Mouse (Mus musculus) embryonic facial prominence, embryonic 12.5 days (tissue): ENCODE measurements around the gene Dock1. TPM values are rescaled to one million over a fixed set of nuclear protein-coding genes. Genes with fewer than 3 reads are reported as not detected.

Experiments used
- ATAC-seq: fragments of 200-750 bp; cut with Nextera tagmentation; 2 replicates; pipeline ENCODE4 v1.8.0; 2017; ENCODE audit not compliant: insufficient number of reproducible peaks, insufficient read depth, low FRiP score, low TSS enrichment
- H3K27ac ChIP-seq: fragments of 300-500 bp; sonication (generic); 2 replicates; pipeline ENCODE4 v1.5.1; 2016; ENCODE audit warnings: mild to moderate bottlenecking
- H3K27me3 ChIP-seq: fragments of 300-500 bp; sonication (generic); 2 replicates; pipeline ENCODE4 v1.6.1; 2016; ENCODE audit warnings: mild to moderate bottlenecking, moderate library complexity
- H3K36me3 ChIP-seq: fragments of 300-500 bp; sonication (generic); 2 replicates; pipeline ENCODE4 v1.6.1; 2016; ENCODE audit warnings: mild to moderate bottlenecking
- H3K4me1 ChIP-seq: fragments of 300-500 bp; sonication (generic); 2 replicates; pipeline ENCODE4 v1.6.1; 2016
- H3K4me2 ChIP-seq: fragments of 300-500 bp; sonication (generic); replicated peaks from 2 replicates; pipeline ENCODE4 v1.6.1; 2016; ENCODE audit warnings: mild to moderate bottlenecking, moderate library complexity
- H3K4me3 ChIP-seq: fragments of 300-500 bp; sonication (generic); 2 replicates; pipeline ENCODE4 v1.5.1; 2016; ENCODE audit warnings: mild to moderate bottlenecking
- H3K9ac ChIP-seq: fragments of 300-500 bp; sonication (generic); 2 replicates; pipeline ENCODE4 v1.6.1; 2016; ENCODE audit warnings: mild to moderate bottlenecking, moderate library complexity
- H3K9me3 ChIP-seq: fragments of 300-500 bp; sonication (generic); 2 replicates; pipeline ENCODE4 v1.6.1; 2016; ENCODE audit warnings: mild to moderate bottlenecking, moderate library complexity
- WGBS: fragments of 180-500 bp; shearing (Covaris S2); methylation state at CpG from one replicate; pipeline ENCODE4 v1.1.7; 2016; 5-methylcytosine and 5-hydroxymethylcytosine counted together
- polyA plus RNA-seq: library from polyadenylated mRNA; unstranded; fragments of >200 nt; fragmentation: Nextera tagmentation; extraction: Ambion mirVana; gene quantifications from 2 replicates; pipeline ENCODE4 v1.2.1, GENCODE M21; 2016

Gene Dock1
- polyA plus RNA-seq, 1 experiment from 2014 or later = 50.5 TPM

- Histone ChIP-seq H3K4me1 (peaks cover 14% of the 10 kb centered on the region; the same call in 1 of the 2 replicates), H3K27ac (no peak overlapping the region)
- 55% methylated on average over 4 of the region's 4 CpGs for WGBS
These were observed 27.0 kb downstream of the Dock1 start for GRCm38 (mm10) chr7:134697479-134697878.

GRCm38 (mm10) chr7:134698246-134698645, 27.8 kb downstream of the Dock1 start:
- Histone ChIP-seq H3K9ac (no peak overlapping the region), H3K4me2 (no peak overlapping the region), H3K36me3 (no peaks in the 10 kb centered on the region), H3K27me3 (no peaks in the 10 kb centered on the region), H3K9me3 (no peaks in the 10 kb centered on the region), H3K27ac (no peak overlapping the region), H3K4me3 (no peak overlapping the region), H3K4me1 (peaks cover 14% of the 10 kb centered on the region; the same call in 1 of the 2 replicates)
- no peak for ATAC-seq
- WGBS = 86% methylated on average over 5 of the region's 5 CpGs

More at GRCm38 (mm10) chr7:134697479-134697878, 27.0 kb downstream of the Dock1 start:
- no peak overlapping the region for H3K9ac ChIP-seq
- H3K36me3 ChIP-seq = no peaks in the 10 kb centered on the region
- no peak overlapping the region for H3K4me3 ChIP-seq
- no peak overlapping the region for H3K4me2 ChIP-seq
- H3K27me3 ChIP-seq = no peaks in the 10 kb centered on the region
- ATAC-seq = no peak
- H3K9me3 ChIP-seq = no peaks in the 10 kb centered on the region

GRCm38 (mm10) chr7:134700001-134700400, 29.5 kb downstream of the Dock1 start:
- ATAC-seq = no peak
- H3K9ac ChIP-seq = no peak overlapping the region
- no peaks in the 10 kb centered on the region for H3K27me3 ChIP-seq
- H3K4me2 ChIP-seq = no peak overlapping the region
- no peak overlapping the region for H3K27ac ChIP-seq
- no peaks in the 10 kb centered on the region for H3K36me3 ChIP-seq
- H3K9me3 ChIP-seq = no peaks in the 10 kb centered on the region
- no peak overlapping the region for H3K4me3 ChIP-seq
- H3K4me1 ChIP-seq = peaks cover 14% of the 10 kb centered on the region; the same call in 1 of the 2 replicates
- WGBS = 77% methylated on average over 5 of the region's 5 CpGs

DNA sequence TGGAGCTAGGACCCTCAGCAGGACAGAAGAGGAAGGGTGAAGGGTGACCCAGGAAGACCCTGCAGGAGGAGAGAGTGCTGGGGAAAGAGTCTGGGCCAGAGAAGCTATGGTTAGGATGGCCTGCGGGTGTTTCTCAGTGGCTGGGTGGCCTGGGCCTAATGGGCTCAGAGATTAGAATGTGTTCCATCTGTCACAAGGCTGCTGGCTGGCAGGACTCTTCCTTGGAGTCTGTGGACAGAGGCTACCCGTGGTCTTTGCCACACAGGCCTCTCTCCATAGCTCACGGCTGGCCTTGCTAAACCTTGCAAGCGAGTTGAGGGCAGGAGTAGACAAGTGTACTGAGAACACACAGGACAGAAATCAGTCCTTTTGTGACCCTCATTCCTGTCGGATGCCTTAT, 32.0 kb downstream of the Dock1 start:
- 77% methylated on average over 5 of the region's 5 CpGs for WGBS
- ATAC-seq = no peak
- H3K9me3 ChIP-seq = no peaks in the 10 kb centered on the region

GRCm38 (mm10) chr7:134703704-134704103, 33.2 kb downstream of the Dock1 start:
- Histone ChIP-seq H3K27ac (no peak overlapping the region), H3K9me3 (no peaks in the 10 kb centered on the region), H3K4me2 (no peak overlapping the region), H3K27me3 (no peaks in the 10 kb centered on the region), H3K4me1 (peaks cover 5% of the 10 kb centered on the region; the same call in 1 of the 2 replicates), H3K36me3 (no peaks in the 10 kb centered on the region), H3K4me3 (no peak overlapping the region), H3K9ac (no peak overlapping the region)
- no peak for ATAC-seq
- WGBS = 89% methylated on average over 2 of the region's 2 CpGs

More for the DNA sequence above, 32.0 kb downstream of the Dock1 start:
- Histone ChIP-seq H3K36me3 (no peaks in the 10 kb centered on the region), H3K27me3 (no peaks in the 10 kb centered on the region), H3K4me3 (no peak overlapping the region), H3K9ac (no peak overlapping the region), H3K4me2 (no peak overlapping the region), H3K27ac (no peak overlapping the region), H3K4me1 (peaks cover 10% of the 10 kb centered on the region; the same call in 1 of the 2 replicates)

GRCm38 (mm10) chr7:134709226-134709853, 38.9 kb downstream of the Dock1 start:
- 36% methylated on average over 5 of the region's 5 CpGs for WGBS
- no peak overlapping the region for H3K4me2 ChIP-seq
- H3K36me3 ChIP-seq = no peaks in the 10 kb centered on the region
- H3K4me3 ChIP-seq = no peak overlapping the region
- H3K27ac ChIP-seq = no peak overlapping the region
- no peaks in the 10 kb centered on the region for H3K27me3 ChIP-seq
- H3K4me1 ChIP-seq = no peaks in the 10 kb centered on the region
- H3K9ac ChIP-seq = no peak overlapping the region
- no peaks in the 10 kb centered on the region for H3K9me3 ChIP-seq
- no peak for ATAC-seq

GRCm38 (mm10) chr7:134711576-134711975, 41.1 kb downstream of the Dock1 start:
- Histone ChIP-seq H3K9me3 (no peaks in the 10 kb centered on the region), H3K27ac (no peak overlapping the region), H3K27me3 (no peaks in the 10 kb centered on the region), H3K4me3 (no peak overlapping the region), H3K4me2 (no peak overlapping the region), H3K36me3 (no peaks in the 10 kb centered on the region), H3K9ac (no peak overlapping the region), H3K4me1 (peaks cover 4% of the 10 kb centered on the region; the same call in 1 of the 2 replicates)
- ATAC-seq = no peak
- WGBS = 88% methylated on average over 1 of the region's 1 CpGs

DNA sequence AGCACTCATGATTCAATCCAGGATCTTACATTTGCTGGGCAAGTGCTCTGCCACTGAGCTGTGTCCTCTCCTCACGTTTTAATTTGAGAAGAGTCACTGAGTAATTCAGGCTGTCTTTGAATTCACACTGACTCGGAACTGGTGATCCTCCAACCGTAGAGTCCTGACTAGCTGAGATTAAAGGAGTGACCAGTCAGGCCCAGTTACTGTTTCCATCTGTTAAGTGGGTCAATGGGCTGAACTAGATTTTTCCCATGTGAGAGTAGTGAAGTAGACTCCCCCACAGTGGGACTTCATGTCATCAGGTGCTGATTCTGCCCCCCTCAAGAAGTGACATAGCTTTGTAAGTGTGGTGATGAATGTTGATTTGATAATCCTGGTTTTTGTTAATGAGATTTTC, 49.0 kb downstream of the Dock1 start:
- Histone ChIP-seq H3K9ac (no peak overlapping the region), H3K27me3 (no peaks in the 10 kb centered on the region), H3K4me1 (peaks cover 5% of the 10 kb centered on the region; the same call in 1 of the 2 replicates), H3K9me3 (no peaks in the 10 kb centered on the region), H3K27ac (no peak overlapping the region), H3K4me2 (no peak overlapping the region), H3K4me3 (no peak overlapping the region), H3K36me3 (no peaks in the 10 kb centered on the region)
- WGBS = 88% methylated on average over 3 of the region's 3 CpGs
- no peak for ATAC-seq

DNA sequence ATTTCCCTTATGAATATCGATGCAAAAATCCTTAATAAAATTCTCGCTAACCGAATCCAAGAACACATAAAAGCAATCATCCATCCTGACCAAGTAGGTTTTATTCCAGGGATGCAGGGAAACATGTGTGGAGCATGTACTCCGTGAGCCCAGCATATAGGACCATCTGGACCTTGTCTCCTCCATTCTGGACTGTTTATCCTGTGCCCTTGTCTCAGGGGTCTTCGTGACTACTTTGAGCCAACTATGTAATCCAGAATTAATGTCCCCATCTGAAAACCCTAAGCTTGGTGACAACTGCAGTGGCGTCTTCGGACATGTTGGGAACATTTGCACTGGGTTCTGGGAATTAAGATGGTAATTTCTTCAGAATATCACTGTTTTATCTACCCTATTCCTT, 51.9 kb downstream of the Dock1 start:
- H3K27ac ChIP-seq = no peak overlapping the region
- H3K9ac ChIP-seq = no peak overlapping the region
- WGBS = 94% methylated on average over 7 of the region's 7 CpGs
- peaks cover 13% of the 10 kb centered on the region; the same call in 1 of the 2 replicates for H3K4me1 ChIP-seq
- ATAC-seq = no peak
- H3K4me3 ChIP-seq = no peak overlapping the region
- H3K36me3 ChIP-seq = peaks cover 3% of the 10 kb centered on the region
- H3K4me2 ChIP-seq = no peak overlapping the region
- H3K27me3 ChIP-seq = no peaks in the 10 kb centered on the region
- H3K9me3 ChIP-seq = no peaks in the 10 kb centered on the region

- Histone ChIP-seq H3K36me3 (peaks cover 9% of the 10 kb centered on the region), H3K27ac (no peak overlapping the region), H3K4me1 (peaks cover 13% of the 10 kb centered on the region; the same call in 1 of the 2 replicates), H3K9ac (no peak overlapping the region), H3K4me2 (no peak overlapping the region), H3K27me3 (no peaks in the 10 kb centered on the region), H3K4me3 (no peak overlapping the region), H3K9me3 (no peaks in the 10 kb centered on the region)
- 90% methylated on average over 9 of the region's 9 CpGs for WGBS
- ATAC-seq = no peak
These were observed 52.5 kb downstream of the Dock1 start for GRCm38 (mm10) chr7:134722955-134723354.

GRCm38 (mm10) chr7:134723509-134723908, 53.1 kb downstream of the Dock1 start:
- 87% methylated on average over 5 of the region's 5 CpGs for WGBS
- Histone ChIP-seq H3K9ac (no peak overlapping the region), H3K4me1 (peaks cover 13% of the 10 kb centered on the region; the same call in 1 of the 2 replicates), H3K36me3 (peaks cover 12% of the 10 kb centered on the region), H3K27me3 (no peaks in the 10 kb centered on the region), H3K27ac (no peak overlapping the region), H3K4me3 (no peak overlapping the region), H3K9me3 (no peaks in the 10 kb centered on the region), H3K4me2 (no peak overlapping the region)
- ATAC-seq = no peak

GRCm38 (mm10) chr7:134724841-134725240, 54.4 kb downstream of the Dock1 start:
- Histone ChIP-seq H3K36me3 (peaks cover 14% of the 10 kb centered on the region), H3K9me3 (no peaks in the 10 kb centered on the region), H3K9ac (no peak overlapping the region), H3K4me3 (no peak overlapping the region), H3K4me1 (peaks cover 13% of the 10 kb centered on the region; the same call in 1 of the 2 replicates), H3K27ac (no peak overlapping the region), H3K27me3 (no peaks in the 10 kb centered on the region), H3K4me2 (no peak overlapping the region)
- ATAC-seq = no peak
- WGBS = 23% methylated on average over 7 of the region's 7 CpGs
